Mouse (Mus musculus): ENCODE measurements around the gene Celsr2. TPM values are rescaled to one million over a fixed set of nuclear protein-coding genes. Genes with fewer than 3 reads are reported as not detected.

Celsr2 gene
- total RNA-seq, 1 experiment from 2014 or later = 6.4 TPM

DNA sequence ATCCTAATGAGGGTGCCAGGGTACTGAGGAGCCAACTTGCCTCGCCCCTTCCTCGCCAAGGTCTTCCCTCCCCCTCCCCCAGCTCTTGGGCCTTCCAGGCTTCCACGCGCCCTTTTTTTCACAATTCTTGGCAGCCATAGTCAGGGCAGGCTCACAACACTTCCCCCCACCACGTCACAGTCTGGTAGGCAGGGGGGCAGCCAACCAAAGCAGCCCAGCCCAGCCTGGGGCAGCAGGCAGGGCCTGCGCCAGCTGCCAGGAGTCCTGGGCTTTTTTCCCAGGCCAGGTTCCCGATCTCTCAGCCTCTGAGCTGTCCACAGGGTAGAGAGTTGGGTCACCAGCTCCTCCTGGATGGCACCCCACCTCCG is 3.6 kb downstream of the Celsr2 start:
- peak; percentile 37 for DNase-seq

GRCm38 (mm10) chr3:108411026-108411753 is 4.2 kb downstream of the Celsr2 start:
- no peak for DNase-seq

GRCm38 (mm10) chr3:108410359-108410714 is 5.0 kb downstream of the Celsr2 start:
- DNase-seq = no peak

GRCm38 (mm10) chr3:108409656-108410358 is 5.5 kb downstream of the Celsr2 start:
- DNase-seq = no peak

GRCm38 (mm10) chr3:108408517-108409008 is 6.8 kb downstream of the Celsr2 start:
- DNase-seq = no peak

GRCm38 (mm10) chr3:108406306-108406885 is 9.0 kb downstream of the Celsr2 start:
- no peak for DNase-seq

- DNase-seq = no peak
These were observed 9.6 kb downstream of the Celsr2 start for GRCm38 (mm10) chr3:108405536-108406305.

GRCm38 (mm10) chr3:108402528-108402920 is 12.8 kb downstream of the Celsr2 start:
- DNase-seq = no peak

DNA sequence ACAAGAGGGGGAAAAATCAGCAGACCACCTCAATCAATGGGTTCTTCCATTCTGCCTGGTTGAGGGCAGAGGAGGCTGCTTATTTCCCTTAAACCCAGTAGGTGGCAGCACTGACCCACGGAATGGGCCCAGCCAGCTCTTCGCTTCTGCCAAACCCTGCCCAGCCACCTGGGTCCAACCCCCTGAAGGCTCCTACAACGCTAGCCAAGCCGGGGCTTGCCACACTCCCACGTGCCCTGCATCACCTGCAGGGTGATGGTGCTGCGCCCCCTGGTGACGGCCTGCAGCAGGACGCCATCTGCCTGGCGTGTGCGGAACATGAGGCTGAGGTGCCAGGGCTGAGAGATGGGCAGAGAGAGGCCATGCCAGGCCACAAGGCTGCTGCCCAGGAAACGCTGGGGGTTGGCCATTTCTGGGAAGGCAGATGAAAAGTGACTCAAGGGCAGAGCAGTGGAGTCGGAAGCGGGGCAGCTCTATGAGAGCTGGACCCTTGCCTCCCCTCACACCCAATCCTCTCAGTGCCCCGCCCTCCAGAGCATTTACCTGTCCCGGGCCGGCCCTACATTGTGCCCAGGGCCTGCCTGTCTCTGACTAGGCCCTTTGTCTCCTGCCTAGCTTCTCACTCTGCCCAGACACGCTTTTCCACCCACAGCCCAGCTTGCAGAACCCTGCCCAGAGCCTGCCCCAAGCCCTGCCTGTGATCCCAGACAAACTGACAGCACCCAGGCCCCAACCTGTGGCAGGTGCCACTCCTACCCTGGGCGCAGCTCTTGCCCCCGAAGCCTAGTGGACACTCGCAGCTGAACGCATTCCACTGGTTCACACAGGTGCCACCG is 13.4 kb downstream of the Celsr2 start:
- DNase-seq = peak; percentile 87

GRCm38 (mm10) chr3:108400442-108400841 is 14.9 kb downstream of the Celsr2 start:
- DNase-seq = no peak

DNA sequence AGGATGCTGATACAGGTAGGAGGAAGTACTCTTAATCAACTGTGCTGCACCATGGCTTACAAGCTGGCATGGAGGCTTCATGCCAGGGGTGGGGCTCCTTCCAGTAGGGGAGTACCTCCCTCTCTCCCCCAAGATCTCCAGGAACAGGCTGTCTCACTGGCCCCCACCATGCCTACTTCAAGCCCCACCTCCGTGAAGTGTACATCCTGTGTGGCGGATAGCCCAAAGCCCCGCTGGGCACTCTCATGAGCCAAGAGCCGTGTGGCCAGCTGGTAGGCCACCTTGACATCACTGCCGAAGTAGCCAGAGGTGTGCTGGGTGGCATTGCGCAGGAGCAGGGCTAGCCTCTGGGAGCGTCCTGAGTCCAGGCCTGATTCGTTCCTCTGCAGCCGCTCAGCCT is 17.1 kb downstream of the Celsr2 start:
- no peak for DNase-seq

DNA sequence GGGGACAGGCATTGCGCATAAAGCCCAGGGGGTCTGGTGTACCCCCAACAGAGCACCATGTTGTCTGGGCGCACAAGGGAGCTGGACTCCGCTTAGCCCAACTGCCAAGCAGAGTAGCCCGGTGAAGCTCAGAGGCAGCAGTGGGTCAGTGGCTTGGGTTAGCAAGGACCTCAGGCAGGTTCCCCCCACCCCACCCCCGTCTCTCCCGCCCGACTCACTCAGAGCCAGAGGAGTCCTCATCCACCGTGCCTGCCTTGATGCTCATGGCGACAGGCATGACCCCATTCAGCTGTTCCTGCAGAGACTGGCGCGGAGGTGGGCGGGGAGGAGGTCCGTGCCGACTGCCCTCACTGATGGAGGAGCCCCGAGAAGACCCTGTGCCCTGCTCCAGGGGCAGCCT is 22.6 kb downstream of the Celsr2 start:
- DNase-seq = no peak

- DNase-seq = no peak
These were observed 23.1 kb downstream of the Celsr2 start for GRCm38 (mm10) chr3:108392299-108392698.

- DNase-seq = peak; percentile 93
These were observed 26.2 kb downstream of the Celsr2 start for GRCm38 (mm10) chr3:108389111-108389545.

- DNase-seq = no peak
These were observed 29.2 kb downstream of the Celsr2 start for GRCm38 (mm10) chr3:108386186-108386585.

DNA sequence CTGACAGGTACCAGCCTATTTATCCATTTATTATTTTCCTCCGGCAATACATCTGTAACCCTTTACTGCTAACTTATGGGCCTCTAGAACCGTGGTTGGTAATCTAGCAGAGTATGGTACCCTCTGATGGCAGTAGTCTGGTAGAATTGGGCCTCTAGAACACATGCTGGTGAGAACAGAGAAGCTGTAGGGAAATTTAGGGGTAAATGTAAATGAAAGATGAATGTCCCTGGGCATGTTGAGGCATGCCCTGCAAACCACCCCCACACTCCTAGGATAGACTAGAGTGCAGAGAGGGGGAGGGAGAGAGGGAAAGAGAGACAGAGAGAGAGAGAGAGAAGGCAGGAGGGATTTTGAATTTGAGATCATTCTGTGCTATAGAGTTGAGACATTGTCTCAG is 30.9 kb downstream of the Celsr2 start:
- DNase-seq = no peak

- peak; percentile 89 for DNase-seq
These were observed 31.6 kb downstream of the Celsr2 start, which contains the start of gene Psrc1 for GRCm38 (mm10) chr3:108383485-108384354. Gene Psrc1 (plus strand): TSS chr3:108383839.

DNA sequence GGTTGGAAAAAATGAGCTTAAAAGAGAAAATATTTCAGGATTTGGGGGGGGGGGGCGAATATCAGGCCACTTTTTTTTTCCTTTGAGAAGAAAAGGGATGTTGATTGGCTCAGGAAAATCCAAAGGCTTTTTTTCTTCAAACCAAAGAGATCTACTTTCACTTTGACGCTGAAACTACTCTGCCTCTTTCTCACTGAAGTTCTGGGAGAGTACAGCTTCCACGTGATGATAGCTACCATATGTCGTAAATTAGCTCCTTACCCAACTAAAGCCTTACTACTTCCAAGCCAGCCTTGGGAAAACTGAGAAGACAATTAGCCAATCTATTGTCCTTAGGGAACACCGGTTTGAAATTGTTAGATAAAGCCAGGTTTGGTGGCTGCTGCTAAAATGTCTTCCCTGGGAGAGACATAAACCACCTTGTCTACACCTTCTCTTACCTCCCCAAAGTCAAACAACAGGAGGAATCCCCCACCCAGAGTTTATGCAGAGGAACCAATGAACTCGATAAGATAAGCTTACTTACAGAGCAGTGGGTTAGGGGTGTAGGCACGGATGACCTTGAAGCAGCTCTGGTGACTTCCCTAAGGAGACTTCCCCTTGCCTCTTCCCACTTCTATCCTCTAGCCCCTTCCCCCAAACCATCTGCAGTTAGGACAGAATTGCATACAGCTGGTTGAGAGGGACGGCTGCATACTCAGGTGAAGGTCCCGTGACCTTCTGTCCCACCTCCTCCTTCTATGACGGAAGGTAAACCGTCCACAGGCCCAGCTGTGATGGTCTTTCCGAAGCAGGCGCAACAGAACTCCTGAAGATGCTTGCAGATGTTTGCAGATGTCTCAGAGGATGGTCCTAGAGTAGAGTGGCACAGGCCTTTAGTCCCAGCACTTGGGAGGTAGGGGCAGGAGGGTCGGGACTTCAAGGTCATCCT is 33.1 kb downstream of the Celsr2 start:
- DNase-seq = no peak

DNA sequence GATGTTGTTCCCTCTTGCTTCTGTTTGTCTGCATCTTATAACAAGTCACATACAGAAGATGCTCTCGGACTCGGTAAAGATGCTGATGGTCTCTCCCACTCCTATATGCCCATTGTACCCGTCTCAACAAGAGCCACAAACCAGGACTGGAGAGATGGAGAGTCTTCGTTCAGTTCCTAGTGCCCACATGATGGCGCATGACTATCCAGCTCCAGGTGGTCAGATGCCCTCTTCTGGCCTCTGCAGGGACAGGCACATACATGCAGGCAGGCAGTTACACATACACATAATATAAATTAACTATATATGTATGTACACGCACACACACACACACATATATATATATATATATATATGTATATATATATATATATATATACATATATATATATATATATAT is 34.7 kb downstream of the Celsr2 start:
- DNase-seq = no peak
